Mouse (Mus musculus): ENCODE results near the gene Tdrd9. TPM values are rescaled to one million over a fixed set of nuclear protein-coding genes. Genes with fewer than 3 reads are reported as not detected.

Tdrd9 gene
- polyA plus RNA-seq, 1 experiment from 2014 or later = 0.32 TPM

DNA sequence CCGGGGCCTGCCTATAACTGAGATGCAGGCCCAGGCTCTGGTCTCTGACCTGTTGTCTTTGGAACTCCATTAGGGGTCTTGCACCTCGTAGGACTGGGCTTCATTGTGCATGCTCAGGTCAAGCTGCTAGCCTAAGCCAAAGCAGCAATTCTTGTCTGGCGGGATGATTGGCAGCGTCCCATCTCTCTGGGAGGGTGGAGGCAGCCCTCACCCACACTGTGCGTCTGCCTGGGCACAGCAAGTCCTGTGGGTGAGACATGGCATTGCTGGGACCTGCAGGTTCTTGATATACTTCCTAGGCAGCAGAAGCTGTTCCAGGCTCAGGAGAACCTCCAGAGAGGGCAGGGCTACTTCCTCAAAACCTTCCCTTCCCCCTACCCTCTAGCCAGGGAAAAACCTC, 145.6 kb downstream of the Tdrd9 start:
- no peak overlapping the region for H3K4me3 ChIP-seq (replicated peaks; ENCODE audit: low read depth, low read length)
- DNase-seq (ENCODE audit: low spot score) (no peak), ATAC-seq (replicated peaks; ENCODE audit: low FRiP score, low read depth) (no peak)
- no peaks in the 10 kb centered on the region for H3K9me3 ChIP-seq (replicated peaks; ENCODE audit: low read length)
- WGBS = 86% methylated on average over 5 of the region's 5 CpGs
- H3K36me3 ChIP-seq (ENCODE audit: insufficient read depth, low read length) = no peaks in the 10 kb centered on the region
- no peak for TF ChIP-seq CTCF (IDR thresholded peaks at IDR 0.05; ENCODE audit: low read depth)
- no peak overlapping the region for H3K4me2 ChIP-seq (ENCODE audit: low read length)
- H3K9ac ChIP-seq (ENCODE audit: low read depth, low read length) = no peak overlapping the region
- H3K27me3 ChIP-seq (ENCODE audit: insufficient read depth, low read length) = no peaks in the 10 kb centered on the region
- 0 out of 2 replicates have a peak, but pooled peaks cover 2% of the 10 kb centered on the region for H3K4me1 ChIP-seq (replicated peaks; ENCODE audit: insufficient read depth, low read length)
- H3K27ac ChIP-seq = no peak overlapping the region

DNA sequence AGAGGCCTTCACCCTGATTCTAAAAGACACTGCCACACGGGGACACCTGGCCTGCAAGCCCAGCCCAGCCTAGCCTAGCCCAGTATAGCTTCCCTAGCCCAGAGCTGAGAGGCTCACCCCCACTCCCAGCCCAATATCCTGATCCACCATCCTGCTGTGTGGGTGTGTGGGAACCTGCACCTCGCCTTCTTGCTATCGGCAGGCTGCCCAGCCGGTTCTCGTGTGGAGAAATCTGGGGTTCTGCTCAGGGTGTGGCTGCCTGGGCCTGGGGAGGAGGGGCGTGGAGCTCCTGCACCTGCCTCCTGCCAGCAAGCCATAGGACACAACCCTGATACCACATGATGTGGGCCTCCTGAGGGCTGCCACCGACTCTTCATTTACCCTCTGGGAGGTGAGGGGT, 146.3 kb downstream of the Tdrd9 start:
- H3K9ac ChIP-seq (ENCODE audit: low read depth, low read length) = no peak overlapping the region
- 75% methylated on average over 7 of the region's 7 CpGs for WGBS
- H3K36me3 ChIP-seq (ENCODE audit: insufficient read depth, low read length) = no peaks in the 10 kb centered on the region
- no peaks in the 10 kb centered on the region for H3K9me3 ChIP-seq (replicated peaks; ENCODE audit: low read length)
- H3K27me3 ChIP-seq (ENCODE audit: insufficient read depth, low read length) = no peaks in the 10 kb centered on the region
- no peak for DNase-seq (ENCODE audit: low spot score)
- TF ChIP-seq CTCF (IDR thresholded peaks at IDR 0.05; ENCODE audit: low read depth) = no peak
- H3K4me3 ChIP-seq (replicated peaks; ENCODE audit: low read depth, low read length) = no peak overlapping the region
- H3K4me1 ChIP-seq (replicated peaks; ENCODE audit: insufficient read depth, low read length) = 0 out of 2 replicates have a peak, but pooled peaks cover 2% of the 10 kb centered on the region
- no peak overlapping the region for H3K4me2 ChIP-seq (ENCODE audit: low read length)
- ATAC-seq (replicated peaks; ENCODE audit: low FRiP score, low read depth) = no peak
- no peak overlapping the region for H3K27ac ChIP-seq

Small RNAs within 50 kb of the gene (microRNA-seq; reads per million reads assigned to microRNA genes)
- gene Mir3073a (not detected), gene Mir3073b (not detected)

Other genes starting within 250 kb of the Tdrd9 start
- gene Klc1, start 212.7 kb upstream of the Tdrd9 start, polyA plus RNA-seq (2015; fragmentation: Nextera tagmentation; extraction: Ambion mirVana) = 52.6 and 61.3 TPM in 2 replicates
- gene Xrcc3, start 157.7 kb upstream of the Tdrd9 start, polyA plus RNA-seq (2015; fragmentation: Nextera tagmentation; extraction: Ambion mirVana) = 6.3 and 6.9 TPM in 2 replicates
- gene Zfyve21, start 157.4 kb upstream of the Tdrd9 start, polyA plus RNA-seq (2015; fragmentation: Nextera tagmentation; extraction: Ambion mirVana) = 117 and 118 TPM in 2 replicates
- gene Ppp1r13b, start 63.4 kb upstream of the Tdrd9 start, polyA plus RNA-seq (2015; fragmentation: Nextera tagmentation; extraction: Ambion mirVana) = 14.6 and 16.7 TPM in 2 replicates
- 1,132 and 1,318 TPM in 2 replicates for gene Atp5mpl, start 4.6 kb upstream of the Tdrd9 start, polyA plus RNA-seq (2015; fragmentation: Nextera tagmentation; extraction: Ambion mirVana)
- gene Rd3l, start 9.8 kb downstream of the Tdrd9 start, polyA plus RNA-seq (2015; fragmentation: Nextera tagmentation; extraction: Ambion mirVana) = not detected in 2 replicates
- 2.2 and 2.3 TPM in 2 replicates for gene Aspg, start 135.1 kb downstream of the Tdrd9 start, polyA plus RNA-seq (2015; fragmentation: Nextera tagmentation; extraction: Ambion mirVana)
- gene Kif26a, start 174.6 kb downstream of the Tdrd9 start, polyA plus RNA-seq (2015; fragmentation: Nextera tagmentation; extraction: Ambion mirVana) = 2.2 and 2.7 TPM in 2 replicates